Mouse (Mus musculus) kidney, adult 11 months (tissue): ENCODE results near the gene Tmc7.
A peak's percentile ranks its signal among the peaks of the same experiment; 100 is the strongest.

Experiments
- DNase-seq: peaks from one replicate; pipeline ENCODE4 v3.0.0; 2022

Tmc7 gene

DNA sequence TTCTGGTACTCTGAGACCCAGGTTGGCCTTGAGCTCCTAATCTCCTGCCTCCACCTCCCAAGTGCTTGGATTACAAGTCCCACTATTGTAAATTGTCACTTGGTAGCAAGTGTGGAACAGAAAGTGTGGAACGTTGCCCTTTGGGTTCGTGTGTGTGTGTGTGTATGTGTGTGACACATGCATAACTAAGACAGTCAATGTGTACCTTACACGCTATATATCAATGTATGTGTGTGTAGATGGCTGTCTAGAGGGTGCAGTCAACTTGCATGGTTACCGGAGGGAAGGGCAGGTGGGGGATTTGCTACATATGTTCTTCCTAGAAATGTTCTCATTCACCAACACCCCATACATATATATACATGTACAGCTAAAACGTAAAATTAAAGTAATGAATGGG lies 390 bp upstream of the Tmc7 start:
- no peak for DNase-seq

DNA sequence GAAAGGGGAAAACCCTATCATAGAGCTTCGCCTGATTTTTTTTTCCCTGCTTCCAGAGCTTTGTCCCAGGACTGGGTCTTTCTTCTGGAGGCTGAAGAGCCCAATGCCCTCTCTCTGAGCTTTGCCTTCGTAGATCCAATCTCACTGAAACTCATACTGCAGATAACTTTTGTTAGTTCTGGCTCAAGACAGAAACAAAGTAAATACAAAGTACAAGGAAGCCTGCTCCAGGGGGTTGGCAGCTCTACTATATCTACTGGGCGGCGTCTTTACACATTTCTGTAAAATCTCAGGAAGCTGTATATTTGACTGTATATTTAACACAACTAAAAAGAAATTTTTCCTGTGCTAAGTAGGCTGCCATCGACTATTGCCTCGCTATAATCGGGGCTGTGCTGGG lies 715 bp downstream of the Tmc7 start:
- DNase-seq: no peak

DNA sequence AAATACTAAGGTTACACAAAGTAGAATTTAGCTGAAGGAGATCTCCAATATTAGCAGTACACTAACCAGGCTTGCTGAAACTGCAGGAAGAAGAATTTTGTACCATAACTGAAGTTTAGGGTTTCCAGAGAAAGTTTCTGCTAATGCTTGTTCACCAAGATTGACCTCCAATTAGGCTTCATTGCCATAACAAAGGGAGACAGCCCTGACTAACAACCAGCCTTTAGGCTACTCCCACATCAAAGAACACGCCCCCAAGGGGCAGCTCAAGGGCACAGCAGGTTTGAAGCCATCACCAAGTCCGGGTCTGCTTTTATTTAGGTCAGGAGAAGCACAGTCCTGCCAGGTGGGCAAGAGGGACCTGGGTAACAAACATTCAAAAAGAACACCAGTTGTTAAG lies 4.6 kb downstream of the Tmc7 start:
- no peak for DNase-seq

DNA sequence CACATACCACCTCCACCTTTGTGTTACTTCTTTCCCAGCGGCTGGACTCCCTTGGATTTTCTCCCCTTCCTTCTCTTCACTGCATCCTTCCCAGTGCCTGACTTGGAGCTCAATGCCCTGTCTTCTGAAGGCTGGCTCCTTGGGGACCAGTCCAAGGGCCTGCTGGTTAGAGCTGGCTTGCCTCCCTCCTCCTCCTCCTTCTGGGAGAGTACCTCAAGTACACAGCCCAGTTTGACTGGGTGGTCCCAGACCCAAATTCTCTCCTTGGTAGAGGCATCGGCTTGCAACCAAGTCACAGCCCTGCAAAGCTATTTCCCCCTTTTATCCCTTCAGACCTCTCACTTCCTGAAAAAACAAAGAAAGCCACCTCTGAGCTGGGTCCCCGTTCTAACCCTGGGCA lies 6.3 kb downstream of the Tmc7 start:
- no peak for DNase-seq

DNA sequence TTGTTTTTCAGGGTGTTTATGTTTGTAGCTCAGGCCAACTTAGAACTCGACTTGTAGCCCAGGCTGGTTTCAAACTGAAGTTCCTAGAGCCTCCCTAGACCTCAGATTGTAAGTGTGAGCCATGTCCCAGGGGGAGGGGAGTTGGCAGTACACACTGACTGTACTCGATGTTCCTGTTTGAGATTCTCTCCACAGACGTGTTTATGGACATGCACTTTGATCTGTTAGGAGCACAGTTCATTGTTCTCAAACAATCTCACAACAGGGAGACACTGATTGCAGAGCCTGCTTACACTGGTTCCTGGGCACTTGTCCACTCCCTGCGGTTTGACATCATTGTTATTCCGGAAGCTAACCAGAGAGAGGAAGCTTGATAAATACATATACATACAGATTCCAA lies 12.5 kb downstream of the Tmc7 start:
- no peak for DNase-seq

DNA sequence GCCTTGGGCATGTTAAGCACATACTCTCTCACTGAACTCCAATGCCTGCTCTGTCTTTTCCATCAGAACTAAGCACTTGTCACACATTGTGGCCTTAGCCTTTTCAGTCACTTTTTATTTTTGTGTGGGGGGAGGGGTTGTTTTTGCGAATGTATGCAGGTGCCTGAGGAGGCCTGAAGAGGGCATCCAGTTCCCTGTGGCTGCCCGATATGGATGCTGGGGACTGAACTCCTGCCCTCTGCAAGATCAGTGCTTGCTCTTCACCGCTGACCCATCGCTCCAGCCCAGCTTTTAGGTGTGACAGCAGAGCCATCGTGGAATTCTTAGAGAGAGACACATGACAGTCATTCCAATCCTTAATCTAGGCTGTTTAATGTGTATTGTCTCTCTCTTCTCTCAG lies 13.2 kb downstream of the Tmc7 start:
- no peak for DNase-seq

DNA sequence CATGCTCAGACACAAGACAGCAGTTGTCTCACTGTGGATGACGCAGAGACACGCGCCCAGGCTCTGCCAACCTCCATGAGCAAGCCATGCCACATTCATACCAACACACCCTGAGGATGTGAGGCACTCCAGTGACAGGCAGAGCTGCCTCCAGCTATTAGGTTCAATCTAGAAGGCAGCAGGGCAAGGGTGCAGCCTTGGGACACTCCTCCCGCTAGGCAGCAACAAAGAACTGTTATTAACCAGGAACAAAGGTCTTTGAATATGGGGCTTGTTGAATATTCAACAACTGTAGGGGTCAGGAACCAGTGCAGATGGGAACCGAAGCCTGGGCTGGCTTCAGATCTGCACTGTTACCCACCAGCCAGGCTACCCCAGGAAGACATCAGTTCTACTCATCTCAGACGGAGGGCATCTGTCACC lies 15.4 kb downstream of the Tmc7 start:
- no peak for DNase-seq

DNA sequence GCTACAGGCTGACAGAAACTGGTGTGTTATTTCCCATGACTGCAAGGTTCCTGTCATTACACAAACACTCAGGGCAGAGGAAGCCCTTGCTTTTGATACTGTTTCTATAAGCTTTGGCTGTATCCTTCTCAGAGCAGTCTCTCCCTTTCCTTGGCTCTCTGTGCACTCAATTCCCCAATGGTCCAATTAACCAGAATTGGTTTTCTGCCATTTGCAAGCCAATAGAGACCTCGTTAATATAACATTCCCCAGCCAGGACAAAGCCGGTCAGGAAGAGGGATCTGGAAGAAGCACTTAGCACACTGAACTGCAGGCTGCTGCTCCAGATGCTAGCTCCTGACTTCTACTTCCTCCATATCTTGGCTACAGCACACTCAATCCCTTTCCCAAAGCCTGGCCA lies 30.2 kb downstream of the Tmc7 start:
- no peak for DNase-seq

DNA sequence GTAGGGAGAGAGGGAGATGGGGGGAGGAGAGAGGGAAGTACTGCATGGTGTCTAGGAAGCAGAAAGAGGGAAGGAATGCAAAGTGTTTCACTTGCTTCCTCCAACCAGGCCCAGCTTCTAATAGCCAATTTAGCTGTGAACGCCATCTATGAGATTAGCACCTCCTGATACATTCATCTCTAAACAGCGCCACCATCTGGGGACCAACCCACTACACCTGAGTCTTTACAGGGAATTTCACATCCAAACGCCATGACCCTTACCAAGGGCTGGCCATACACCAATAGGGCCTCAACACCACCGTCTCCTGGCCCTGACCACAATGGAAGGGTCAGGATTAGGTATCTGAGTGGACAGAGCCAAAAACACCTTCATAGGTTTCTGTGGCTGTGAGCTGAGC lies 30.7 kb downstream of the Tmc7 start:
- no peak for DNase-seq

DNA sequence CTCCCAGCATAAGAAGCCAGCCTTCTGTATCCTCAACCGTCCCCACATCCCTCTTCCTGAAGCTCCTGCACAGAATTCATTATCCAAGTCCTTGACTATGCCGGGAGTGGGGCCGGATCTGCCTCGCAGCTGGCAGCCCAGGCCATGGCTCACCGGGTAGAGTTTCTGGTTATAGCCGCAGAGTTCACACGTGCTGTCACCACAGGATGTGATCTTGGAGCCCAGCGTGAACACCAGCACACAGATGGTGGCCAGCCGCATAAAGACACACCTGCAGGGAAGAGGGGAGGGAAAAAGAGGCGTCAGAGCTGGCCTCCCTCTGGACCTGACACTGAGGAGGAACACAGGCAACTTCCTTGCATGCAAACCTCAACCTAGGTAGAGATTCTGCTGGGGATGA lies 37.1 kb downstream of the Tmc7 start:
- DNase-seq: no peak

DNA sequence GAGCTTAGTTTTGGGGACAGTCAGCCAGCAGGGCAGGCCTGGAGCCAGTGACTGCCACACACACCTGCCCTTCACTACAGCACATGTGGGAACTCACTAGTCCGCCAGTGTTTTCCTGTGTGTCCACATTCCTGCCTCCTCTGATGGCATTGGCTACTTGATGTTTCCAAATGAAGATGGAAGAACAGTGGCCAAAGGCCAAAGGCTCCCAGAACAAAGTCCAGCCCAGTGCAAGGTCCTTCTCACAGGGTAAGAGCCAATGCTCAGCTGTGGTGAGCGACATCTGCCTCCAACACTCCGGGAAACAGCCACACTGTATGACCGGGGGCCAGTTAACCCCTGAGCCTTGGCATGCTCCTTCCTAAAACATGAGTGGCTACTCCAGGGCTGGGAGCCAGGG lies 40.4 kb downstream of the Tmc7 start:
- no peak for DNase-seq

DNA sequence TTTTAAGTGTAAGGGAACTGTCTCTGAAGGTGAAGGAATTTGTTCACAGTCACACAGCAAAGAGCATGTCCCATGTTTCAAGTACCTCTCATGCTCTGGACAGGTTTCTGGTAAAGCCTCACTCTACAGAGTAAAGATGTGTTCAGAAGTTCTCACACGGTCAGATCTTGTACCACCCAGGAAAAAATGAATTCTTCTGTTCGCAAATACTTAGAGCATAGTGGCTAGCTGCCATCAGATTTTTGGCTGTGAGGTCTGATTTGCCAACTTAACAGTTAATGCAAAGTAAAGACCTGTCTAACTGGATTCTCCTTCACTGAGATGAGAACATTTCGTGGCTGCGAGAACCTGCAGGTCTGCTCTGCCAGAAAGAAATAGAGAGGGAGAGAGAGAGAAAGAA lies 49.5 kb downstream of the Tmc7 start:
- no peak for DNase-seq

DNA sequence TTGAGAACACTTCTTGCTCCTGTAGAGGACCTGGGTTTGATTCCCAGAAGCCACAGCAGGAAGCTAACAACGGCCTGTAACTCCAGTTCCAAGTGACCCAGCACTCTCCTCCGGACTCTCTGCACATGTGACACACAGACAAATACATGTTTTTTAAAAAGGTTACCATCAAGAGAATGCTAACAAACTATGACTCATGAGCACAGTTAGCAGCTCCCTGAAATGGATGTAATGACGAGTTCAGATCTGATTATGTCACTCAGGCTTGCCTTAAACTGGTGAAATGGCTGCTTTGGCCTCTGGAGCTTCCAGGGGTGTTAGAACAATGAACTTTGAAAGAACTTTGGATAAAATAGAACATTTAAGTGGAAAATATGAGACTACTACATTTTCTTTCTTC lies 50.2 kb downstream of the Tmc7 start:
- no peak for DNase-seq

DNA sequence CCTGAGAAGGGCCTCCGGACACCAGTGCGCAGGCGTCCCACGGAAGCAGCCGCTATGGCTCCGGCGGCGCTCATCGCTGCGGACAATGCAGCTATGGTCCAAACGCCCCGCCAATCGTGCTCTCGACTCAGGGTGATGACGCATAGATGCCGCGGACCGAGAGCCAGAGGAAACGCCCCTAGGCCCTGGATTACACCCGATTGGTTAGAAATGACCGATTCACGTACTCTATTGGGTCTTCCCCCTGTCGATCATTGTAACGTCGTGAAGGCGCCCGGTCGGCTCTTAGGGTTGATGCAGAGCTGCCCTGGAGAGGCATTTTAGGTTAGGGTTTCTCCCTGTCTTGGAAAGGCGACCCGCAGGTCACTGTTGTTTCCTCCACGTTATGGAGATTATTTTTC lies 51.4 kb downstream of the Tmc7 start, which contains the start of gene Coq7:
Coq7 (minus strand) TSS at position 179 of the 401 bp plus-strand sequence.
- DNase-seq: peak; percentile 96

DNA sequence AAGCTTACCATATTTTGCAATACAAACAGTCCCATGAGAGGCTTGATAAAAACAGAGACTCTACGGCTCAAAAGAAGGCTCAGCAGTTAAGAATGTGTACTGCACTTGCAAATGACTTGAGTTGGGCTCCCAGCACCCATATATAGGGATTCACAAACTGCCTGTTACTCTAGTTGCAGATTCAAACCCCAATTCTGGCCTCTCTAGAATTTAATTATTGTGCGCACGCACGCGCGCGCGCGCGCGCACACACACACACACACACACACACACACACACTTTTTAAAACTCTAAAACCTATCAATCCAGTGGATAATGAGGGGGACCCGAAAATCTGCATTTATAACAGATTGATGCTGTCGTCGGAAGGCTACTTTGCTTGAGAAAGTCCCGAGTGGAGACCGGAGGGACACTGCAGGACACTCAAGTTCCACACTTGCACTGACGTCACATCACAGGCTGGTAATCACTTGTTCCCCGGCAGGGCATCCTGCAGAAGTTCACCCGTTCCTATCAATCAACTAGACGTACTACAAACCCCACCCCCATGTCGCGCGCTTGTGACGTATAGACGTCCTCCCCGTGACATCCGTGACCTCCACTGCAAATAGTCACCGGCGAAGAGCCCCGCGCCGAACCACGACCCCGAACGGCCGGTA lies 51.9 kb downstream of the Tmc7 start:
- peak; percentile 95 for DNase-seq

DNA sequence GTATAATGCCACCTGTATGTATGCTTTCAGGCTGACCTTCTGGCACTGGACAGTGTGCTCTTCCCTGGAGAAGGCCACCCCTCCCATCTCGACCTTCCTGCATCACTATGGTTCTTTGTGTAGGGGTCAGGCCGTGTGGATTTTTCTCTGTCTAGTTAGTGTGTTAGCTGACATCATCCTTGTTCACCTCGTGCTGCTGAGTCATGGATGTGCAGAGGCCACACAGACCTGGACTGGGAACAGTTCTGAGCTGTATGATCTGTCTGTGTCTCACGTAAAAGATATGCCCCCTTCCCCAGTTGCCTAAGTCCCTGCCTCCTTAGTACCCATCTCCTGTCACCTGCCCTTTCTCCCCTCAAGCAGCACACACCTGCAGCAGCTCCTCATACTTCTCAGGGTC lies 57.6 kb downstream of the Tmc7 start:
- no peak for DNase-seq

DNA sequence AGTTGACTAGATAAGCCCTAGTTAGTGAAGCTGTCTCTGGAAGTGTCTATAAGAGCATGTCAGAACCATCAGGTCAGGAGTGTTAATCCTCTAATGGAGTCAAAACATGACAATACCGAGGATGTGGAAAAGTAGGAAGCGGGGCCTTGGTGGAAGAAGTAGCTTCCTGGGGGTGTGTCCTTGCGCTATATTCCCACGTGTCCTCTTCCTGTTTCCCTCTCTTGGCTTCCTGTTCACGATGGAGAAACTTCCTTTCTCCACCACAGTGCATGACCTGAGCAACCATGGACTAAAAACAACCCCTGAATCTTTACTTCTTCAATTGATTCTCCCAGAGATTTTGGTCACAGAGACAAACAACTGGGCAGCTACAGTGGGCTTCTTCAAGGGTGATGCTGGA lies 62.5 kb downstream of the Tmc7 start:
- DNase-seq: no peak

DNA sequence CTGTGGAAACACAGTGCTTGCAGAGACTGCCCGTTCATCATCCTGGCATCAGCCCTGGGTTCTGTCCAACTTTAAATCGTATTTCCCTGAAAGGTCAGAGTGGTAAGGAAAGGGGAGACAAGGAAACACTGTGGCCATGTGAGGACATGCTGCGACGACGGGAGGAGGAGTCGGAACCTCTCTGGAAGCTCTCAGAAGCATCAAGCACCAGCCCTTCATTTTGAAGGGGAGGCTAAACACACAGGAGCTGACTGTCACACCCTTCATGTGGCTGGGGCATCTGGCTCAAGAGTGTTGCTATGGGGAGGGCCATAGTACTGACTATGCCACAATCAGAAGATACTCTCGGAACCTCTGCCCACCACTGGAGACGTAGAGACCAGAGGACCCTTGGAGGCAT lies 64.9 kb downstream of the Tmc7 start:
- DNase-seq: no peak

DNA sequence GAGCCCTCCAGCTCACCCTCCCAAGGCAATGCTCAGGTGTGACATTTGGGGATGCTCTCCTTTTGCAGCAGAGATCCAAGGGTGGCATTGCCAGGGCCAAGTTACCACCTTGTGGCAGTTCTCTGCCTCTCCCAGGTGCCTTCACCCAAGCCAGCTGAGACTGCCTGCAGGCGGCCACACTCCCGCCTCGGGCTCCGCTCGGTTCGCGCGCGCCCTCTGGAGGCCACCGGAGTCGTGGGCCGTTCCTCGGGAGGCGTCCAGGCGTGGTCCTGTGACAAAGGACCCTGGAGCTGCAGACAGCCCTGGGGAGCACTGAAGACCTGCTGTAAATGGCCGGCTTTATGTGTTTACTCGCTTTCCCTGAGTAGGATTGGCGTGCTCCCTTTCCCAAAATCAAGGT lies 65.8 kb downstream of the Tmc7 start:
- DNase-seq: peak; percentile 53

DNA sequence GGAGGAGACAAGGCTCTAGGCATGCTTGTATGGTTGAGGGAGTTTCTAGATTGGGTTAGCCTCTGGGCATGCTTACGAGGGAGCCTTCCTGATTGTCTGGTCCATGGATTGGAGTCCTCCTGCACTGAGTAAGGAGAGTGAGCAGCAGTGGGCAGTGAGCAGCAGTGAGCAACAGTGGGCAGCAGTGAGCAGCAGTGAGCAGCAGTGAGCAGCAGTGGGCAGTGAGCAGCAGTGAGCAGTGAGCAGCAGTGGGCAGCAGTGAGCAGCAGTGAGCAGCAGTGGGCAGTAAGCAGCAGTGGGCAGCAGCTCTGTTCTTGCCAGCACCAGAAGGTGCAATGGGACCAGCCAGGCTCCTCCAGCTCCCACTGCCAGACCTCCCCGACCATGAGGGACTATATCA lies 66.7 kb downstream of the Tmc7 start:
- no peak for DNase-seq

DNA sequence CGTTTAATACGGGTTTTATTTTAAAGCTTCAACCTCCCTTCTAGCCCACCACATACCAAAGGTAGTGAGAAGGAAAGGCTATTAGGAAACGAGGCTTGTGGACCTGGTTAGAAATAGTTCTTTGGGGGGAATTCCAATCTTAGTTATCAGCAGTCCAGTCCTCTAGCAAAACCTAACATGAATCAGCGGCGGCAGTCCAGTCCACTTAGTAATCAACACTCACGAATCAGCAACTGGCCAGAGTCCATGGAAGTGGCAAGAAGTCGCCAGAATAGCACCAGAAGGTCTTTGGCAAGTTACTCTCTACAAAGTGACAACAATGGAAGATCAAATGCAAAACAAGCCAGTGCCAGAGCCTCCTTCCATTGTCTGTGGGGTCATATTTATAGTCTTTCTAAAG lies 76.0 kb downstream of the Tmc7 start:
- no peak for DNase-seq

DNA sequence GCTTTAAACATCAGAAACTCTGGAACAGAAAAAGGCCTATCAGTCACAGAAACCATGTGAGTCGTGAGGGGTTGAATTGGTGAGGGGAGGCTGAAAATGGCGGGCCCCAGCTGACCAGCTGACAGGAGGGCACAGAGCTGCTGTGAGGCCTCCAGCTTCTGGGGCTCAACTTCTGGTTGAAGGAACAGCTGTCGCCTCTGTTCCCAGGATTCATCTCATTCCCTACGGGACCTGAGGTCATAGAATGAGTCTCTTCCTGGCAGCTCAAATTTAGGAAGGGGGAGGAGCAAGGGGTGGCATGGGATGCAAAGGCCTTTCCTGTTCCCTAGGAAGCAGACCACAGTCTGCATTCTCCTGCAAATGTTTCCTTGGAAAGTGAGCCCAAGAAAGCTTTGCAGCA lies 80.7 kb downstream of the Tmc7 start:
- DNase-seq: no peak

DNA sequence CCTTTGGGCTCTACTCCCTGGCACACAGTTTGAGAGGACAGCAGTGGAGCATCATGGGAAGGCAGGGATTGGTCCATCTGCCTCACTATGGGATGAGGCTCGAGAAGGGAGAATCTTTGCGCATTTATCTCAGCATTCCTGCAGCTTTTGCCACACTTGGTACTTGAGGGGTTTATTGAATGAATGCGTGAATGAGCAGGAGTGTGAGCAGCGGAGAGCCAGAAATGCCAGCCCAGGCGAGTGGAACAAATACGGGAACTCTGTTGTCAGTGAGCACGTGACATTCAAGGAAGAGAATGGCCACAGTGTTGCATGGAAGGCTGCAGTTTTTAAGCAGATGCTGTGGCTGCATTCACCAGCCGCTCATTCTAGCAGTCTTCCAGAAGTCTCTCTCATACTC lies 82.2 kb downstream of the Tmc7 start:
- no peak for DNase-seq

DNA sequence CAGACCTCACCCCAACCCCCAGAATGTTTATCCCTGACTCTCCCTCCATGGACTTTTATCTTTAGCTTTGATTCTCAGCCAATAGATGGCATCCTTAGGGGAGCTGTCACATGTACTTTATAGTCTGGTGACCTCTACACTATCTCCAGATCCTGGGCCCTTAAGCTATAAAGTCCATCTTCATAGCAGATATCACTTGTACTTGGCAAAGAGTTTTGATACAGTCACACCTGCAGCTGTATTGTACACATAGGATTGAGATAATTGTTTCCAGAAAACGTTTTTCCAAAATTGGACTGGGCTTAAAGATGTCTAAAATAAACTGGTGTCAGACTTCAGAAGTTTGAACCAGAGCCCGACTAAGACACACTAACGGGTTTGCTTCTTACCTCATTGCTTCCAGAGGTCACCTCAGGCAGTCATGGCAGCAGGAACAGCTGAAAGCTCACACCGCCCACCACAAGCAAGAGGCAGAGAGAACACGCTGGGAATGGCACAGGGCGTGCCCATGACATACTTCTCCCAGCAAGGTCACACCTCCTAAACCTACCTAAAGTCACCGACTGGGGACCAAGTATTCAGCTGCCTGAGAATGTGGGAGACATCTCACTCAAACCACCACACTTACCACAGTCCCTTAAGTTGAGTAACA lies 84.6 kb downstream of the Tmc7 start:
- no peak for DNase-seq
